Mouse (Mus musculus) liver, postnatal 0 days (tissue): ENCODE measurements around the gene Pacsin1.

Experiments used
- CTCF ChIP-seq: sonication (generic); IDR thresholded peaks from 2 replicates; pipeline ENCODE4 v1.5.1; 2016; ENCODE audit warnings: antibody characterized with exemption, low read depth
- EP300 ChIP-seq: IDR thresholded peaks from 2 replicates; pipeline ENCODE4 v1.6.1; 2016; ENCODE audit warnings: antibody characterized with exemption, low read depth, mild to moderate bottlenecking

DNA sequence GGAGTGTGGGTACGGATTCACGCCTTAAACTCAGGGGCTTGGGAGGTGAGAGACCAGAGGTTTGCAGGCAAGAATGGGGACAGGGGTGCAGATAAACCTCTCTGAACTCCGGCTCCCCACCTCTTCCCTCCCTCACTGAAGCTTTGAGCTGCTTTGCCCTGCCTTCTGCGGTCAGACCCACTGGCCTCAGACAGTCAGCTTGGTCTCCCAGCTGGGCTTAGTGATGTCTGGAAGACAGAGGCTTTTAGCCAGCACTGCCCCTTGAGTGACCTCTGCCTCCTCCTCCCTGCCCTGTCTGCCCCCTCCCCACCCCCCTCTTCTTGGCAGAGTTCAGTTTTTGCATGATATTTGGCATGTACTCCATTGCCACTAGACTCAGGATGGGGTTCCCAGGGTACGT lies 31.1 kb downstream of the Pacsin1 start:
- no peak for TF ChIP-seq CTCF
- no peak for TF ChIP-seq EP300
